Mouse (Mus musculus) neutrophil, adult 83 days (primary cell): ENCODE results near the gene Fam98c. TPM values are rescaled to one million over a fixed set of nuclear protein-coding genes. Genes with fewer than 3 reads are reported as not detected.

Source experiments
- total RNA-seq, 2 experiments: library from RNA; stranded (reverse); gene quantifications; one replicate each; pipeline ENCODE4 v1.2.4; 2023

The Fam98c gene
- total RNA-seq, result 10 to 100 TPM; 14.4 to 18.2 TPM

GRCm38 (mm10) chr7:29155838-29156782 lies at the start of gene Fam98c:
TSS of gene Fam98c (minus strand) at chr7:29156234.

GRCm38 (mm10) chr7:29180077-29180853 lies 24.2 kb upstream of the Fam98c start, which contains the start of gene Psmd8:
TSS of gene Psmd8 (minus strand) at chr7:29180701.

GRCm38 (mm10) chr7:29170066-29170754 lies 14.2 kb upstream of the Fam98c start, which contains the start of the genes Ggn and Spred3:
TSS of gene Ggn (plus strand) at chr7:29170210.
TSS of gene Spred3 (minus strand) at chr7:29170411.

GRCm38 (mm10) chr7:29134693-29135386 lies 21.2 kb downstream of the Fam98c start, which contains the start of gene Rasgrp4:
TSS of gene Rasgrp4 (plus strand) at chr7:29134851.

GRCm38 (mm10) chr7:29124970-29125369 lies 31.1 kb downstream of the Fam98c start, which contains the start of gene Ryr1:
TSS of gene Ryr1 (minus strand) at chr7:29125179.

Other genes starting within 250 kb of the Fam98c start
- 100 to 1,000 TPM; 132 to 140 TPM for gene Actn4, start 193.9 kb downstream of the Fam98c start, total RNA-seq
- 100 to 1,000 TPM; 183 to 186 TPM for gene Eif3k, start 174.4 kb downstream of the Fam98c start, total RNA-seq
- 10 to 100 TPM; 39.2 to 44.9 TPM for gene Map4k1, start 174.2 kb downstream of the Fam98c start, total RNA-seq
- gene Ryr1, start 31.1 kb downstream of the Fam98c start, total RNA-seq, result under 1 TPM; 0.18 to 0.20 TPM
- 100 to 1,000 TPM; 271 to 292 TPM for gene Rasgrp4, start 21.4 kb downstream of the Fam98c start, total RNA-seq
- under 1 TPM; 0.24 to 0.82 TPM for gene Ggn, start 14.0 kb upstream of the Fam98c start, total RNA-seq
- 1 to 10 TPM; 2.4 to 3.0 TPM for gene Spred3, start 14.2 kb upstream of the Fam98c start, total RNA-seq
- gene Psmd8, start 24.5 kb upstream of the Fam98c start, total RNA-seq, result 100 to 1,000 TPM; 165 to 168 TPM
- gene Catsperg1, start 57.8 kb upstream of the Fam98c start, total RNA-seq, result 1 to 10 TPM; 1.3 to 2.2 TPM
- 1 to 10 TPM; 6.3 to 8.5 TPM for gene Kcnk6, start 76.3 kb upstream of the Fam98c start, total RNA-seq
- gene Yif1b, start 82.1 kb upstream of the Fam98c start, total RNA-seq, result 10 to 100 TPM; 20.9 to 21.0 TPM
- gene 2200002D01Rik, start 92.2 kb upstream of the Fam98c start, total RNA-seq, result under 1 TPM in 1 of 2 experiments, not detected in 1; 0.59 TPM
- gene Spint2, start 125.7 kb upstream of the Fam98c start, total RNA-seq, result 10 to 100 TPM; 22.0 to 24.0 TPM
- not detected for gene Ppp1r14a, start 133.1 kb upstream of the Fam98c start, total RNA-seq
- not detected for gene Dpf1, start 147.7 kb upstream of the Fam98c start, total RNA-seq